Mouse (Mus musculus): ENCODE data around the gene Cfap61. TPM values are rescaled to one million over a fixed set of nuclear protein-coding genes. Genes with fewer than 3 reads are reported as not detected.

Cfap61 gene
- polyA plus RNA-seq, 1 experiment from 2014 or later: 1.0 TPM

DNA sequence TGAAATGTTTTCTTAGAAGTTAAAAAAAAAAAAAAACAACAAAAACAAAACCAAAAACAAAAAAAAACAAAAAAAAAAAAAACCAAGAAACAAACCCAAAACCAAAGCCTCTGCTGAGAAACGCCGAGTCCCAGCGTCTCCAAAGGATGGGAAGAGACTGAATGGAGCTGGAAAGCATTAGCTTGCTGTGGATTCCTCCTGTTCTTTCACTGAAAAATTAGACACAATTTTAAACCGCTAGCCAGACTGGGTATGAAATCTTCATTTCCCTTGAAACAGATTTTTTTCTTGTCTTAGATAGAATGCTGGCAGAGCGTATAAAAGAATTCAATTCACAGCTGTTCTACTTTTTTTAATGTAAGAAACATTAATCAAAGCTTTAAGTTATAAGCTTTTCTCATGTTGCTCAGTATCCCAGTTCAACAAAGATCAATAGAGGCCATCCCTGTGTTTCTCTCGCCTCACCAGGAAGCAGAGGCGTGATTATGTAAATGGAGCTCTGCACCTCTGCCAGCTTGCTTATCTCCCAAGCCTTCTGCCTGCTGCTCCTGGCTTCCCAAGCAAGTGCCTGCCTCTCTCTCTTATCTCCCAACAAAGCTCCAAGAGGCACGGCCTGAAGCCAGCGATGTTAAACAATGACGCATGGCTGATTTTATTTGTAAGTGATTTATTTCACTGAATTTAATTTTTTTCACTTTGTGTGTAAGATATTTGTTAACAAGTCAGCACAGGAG is 324.3 kb downstream of the Cfap61 start:
- H3K4me1 ChIP-seq: peaks cover 27% of the 10 kb centered on the region
- 12% methylated on average over 10 of the region's 10 CpGs for WGBS
- no peak overlapping the region for H3K4me3 ChIP-seq
- no peaks in the 10 kb centered on the region for H3K27me3 ChIP-seq (ENCODE audit: insufficient read depth, poor library complexity, severe bottlenecking)
- no peaks in the 10 kb centered on the region for H3K9me3 ChIP-seq
- no peak for DNase-seq (ENCODE audit: low spot score)
- no peaks in the 10 kb centered on the region for H3K36me3 ChIP-seq
- H3K27ac ChIP-seq: no peak overlapping the region

- WGBS: 46% methylated on average over 18 of the region's 18 CpGs
- no peak overlapping the region for H3K4me3 ChIP-seq
- H3K9me3 ChIP-seq: no peaks in the 10 kb centered on the region
- no peaks in the 10 kb centered on the region for H3K27me3 ChIP-seq (ENCODE audit: insufficient read depth, poor library complexity, severe bottlenecking)
- DNase-seq (ENCODE audit: low spot score): no peak
- H3K4me1 ChIP-seq: peaks cover 27% of the 10 kb centered on the region
- H3K36me3 ChIP-seq: no peaks in the 10 kb centered on the region
- H3K27ac ChIP-seq: no peak overlapping the region
Observed at GRCm38 (mm10) chr2:146259787-146260560, 325.4 kb downstream of the Cfap61 start.

DNA sequence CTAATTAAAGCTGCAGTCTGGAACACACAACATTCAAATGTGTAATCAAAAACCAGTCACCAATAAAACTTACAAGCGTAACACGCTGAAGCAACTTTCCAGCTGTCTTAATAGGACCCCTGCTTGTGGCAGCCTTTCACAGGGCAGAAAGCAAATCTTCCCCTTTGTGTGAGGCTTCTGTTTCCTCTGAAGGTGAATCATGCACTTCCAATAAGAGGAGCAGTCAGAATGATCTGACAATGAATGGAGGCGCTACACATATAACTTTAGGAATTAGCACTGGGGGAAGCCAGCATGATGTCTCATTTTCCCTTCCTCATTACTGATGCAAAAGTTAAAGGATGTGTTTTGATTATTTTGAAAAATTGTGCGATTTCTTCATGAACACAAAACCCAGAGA is 326.6 kb downstream of the Cfap61 start:
- Histone ChIP-seq H3K27me3 (ENCODE audit: insufficient read depth, poor library complexity, severe bottlenecking) (no peaks in the 10 kb centered on the region), H3K27ac (no peak overlapping the region), H3K4me3 (no peak overlapping the region), H3K36me3 (no peaks in the 10 kb centered on the region), H3K9me3 (no peaks in the 10 kb centered on the region), H3K4me1 (peaks cover 27% of the 10 kb centered on the region)
- 86% methylated on average over 4 of the region's 4 CpGs for WGBS
- no peak for DNase-seq (ENCODE audit: low spot score)

DNA sequence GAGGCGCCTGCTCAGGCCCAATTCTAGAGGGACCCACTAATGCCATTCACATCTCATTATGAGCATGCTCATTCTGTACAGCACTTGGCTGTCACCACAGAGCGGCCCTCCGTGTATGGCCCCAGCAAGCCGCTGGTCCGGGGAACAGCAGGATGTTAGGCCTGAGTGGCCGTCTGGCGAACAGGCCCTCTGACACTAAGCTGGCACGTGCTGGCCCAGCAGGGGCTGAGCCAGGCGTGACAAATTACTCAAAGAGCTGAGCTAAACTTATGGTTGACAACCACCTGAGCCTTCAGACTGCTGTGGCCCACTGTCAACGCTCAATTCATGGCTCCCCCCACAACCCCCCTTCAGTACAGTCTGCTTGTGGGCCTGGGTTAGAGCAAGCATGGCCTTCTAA is 327.6 kb downstream of the Cfap61 start:
- no peak for DNase-seq (ENCODE audit: low spot score)
- H3K27ac ChIP-seq: no peak overlapping the region
- no peak overlapping the region for H3K4me3 ChIP-seq
- no peaks in the 10 kb centered on the region for H3K27me3 ChIP-seq (ENCODE audit: insufficient read depth, poor library complexity, severe bottlenecking)
- H3K9me3 ChIP-seq: no peaks in the 10 kb centered on the region
- H3K4me1 ChIP-seq: peaks cover 24% of the 10 kb centered on the region
- WGBS: 34% methylated on average over 10 of the region's 10 CpGs
- H3K36me3 ChIP-seq: no peaks in the 10 kb centered on the region

- H3K27me3 ChIP-seq (ENCODE audit: insufficient read depth, poor library complexity, severe bottlenecking): no peaks in the 10 kb centered on the region
- H3K9me3 ChIP-seq: no peaks in the 10 kb centered on the region
- no peak for DNase-seq (ENCODE audit: low spot score)
- no peaks in the 10 kb centered on the region for H3K36me3 ChIP-seq
- H3K27ac ChIP-seq: no peak overlapping the region
- peaks cover 17% of the 10 kb centered on the region; the same call in 1 of the 2 replicates for H3K4me1 ChIP-seq
- no peak overlapping the region for H3K4me3 ChIP-seq
Observed at GRCm38 (mm10) chr2:146262966-146263365, 328.4 kb downstream of the Cfap61 start.

Other genes starting within 250 kb of the Cfap61 start
- 186 and 196 TPM in 2 replicates for gene Naa20, start 32.7 kb upstream of the Cfap61 start, polyA plus RNA-seq (2016; fragmentation: Nextera tagmentation; extraction: Ambion mirVana)
- 21.8 and 26.9 TPM in 2 replicates for gene Crnkl1, start 230 bp downstream of the Cfap61 start, polyA plus RNA-seq (2016; fragmentation: Nextera tagmentation; extraction: Ambion mirVana)

All from heart, embryonic 10.5 days (tissue).